ENCODE assay signal across 15 mouse cellular contexts in genomic region chrX:140539111-140539680, GRCm38 (mm10).
DNase-seq lines count a peak whose midpoint lies in the region; ATAC-seq and TF ChIP-seq lines count a peak whose summit lies in the region.
"Had no signal": no experiment of that assay in that cellular context is flagged by ENCODE, and none has a peak within 500 bp of the region (broad histone marks: within the 10 kb centered on the region; RNA-seq: fewer than 3 reads in every experiment).

No protein-coding gene starts in this region.

- ATAC-seq in heart, embryonic 14.5 days (ENCODE audit: insufficient number of reproducible peaks, insufficient read depth, low FRiP score, low read depth): no peak
- ATAC-seq in liver, postnatal 0 days: no peak
- no peak for ATAC-seq in erythroblast, adult 5-6 weeks (replicated peaks; ENCODE audit: low FRiP score, poor library complexity, severe bottlenecking)
- ATAC-seq: forebrain, embryonic 14.5 days had no signal

- no peak overlapping the region for H3K9ac ChIP-seq in heart, embryonic 14.5 days (ENCODE audit: low read length)
- no peak overlapping the region for H3K9ac ChIP-seq in liver, postnatal 0 days (replicated peaks)
- H3K9ac ChIP-seq in MEL (ENCODE audit: control insufficient read depth, low read depth, low read length, poor library complexity, severe bottlenecking): no peak overlapping the region
- H3K9ac ChIP-seq: hindbrain, embryonic 15.5 days; limb, embryonic 13.5 days; midbrain, embryonic 12.5 days had no signal

- H3K79me2 ChIP-seq in MEL (ENCODE audit: control insufficient read depth, insufficient read depth, low read length, poor library complexity) (peaks cover 2% of the 10 kb centered on the region; the same call in 1 of the 2 replicates), myocyte (ENCODE audit: control insufficient read depth, insufficient read depth) (peaks cover 15% of the 10 kb centered on the region)

- H3K27me3 ChIP-seq in heart, embryonic 14.5 days (ENCODE audit: control insufficient read depth, insufficient read depth, low read length): no peaks in the 10 kb centered on the region
- H3K27me3 ChIP-seq in liver, postnatal 0 days (ENCODE audit: insufficient read depth, low read length): no peaks in the 10 kb centered on the region
- H3K27me3 ChIP-seq in MEL (ENCODE audit: control insufficient read depth in 1 of 2, insufficient read depth in 2 of 2, low read length in 2 of 2) (no peaks in the 10 kb centered on the region), myocyte (ENCODE audit: control insufficient read depth, insufficient read depth, insufficient read length) (no peaks in the 10 kb centered on the region)

- TF ChIP-seq EP300 in liver, postnatal 0 days (IDR thresholded peaks at IDR 0.05; ENCODE audit: low read depth): no peak
- TF ChIP-seq EP300 in MEL (IDR thresholded peaks at IDR 0.05; ENCODE audit: low read depth in 1 of 2, low read length in 2 of 2): no peak

- H3K27ac ChIP-seq in heart, embryonic 14.5 days (replicated peaks in 1 of 2; ENCODE audit: control insufficient read depth in 1 of 2, insufficient read depth in 1 of 2, low read depth in 2 of 2, low read length in 2 of 2): peak overlapping the region; percentile 39 to 51; a peak in 3 of 4 replicates
- H3K27ac ChIP-seq in liver, postnatal 0 days (ENCODE audit: low read depth): peak overlapping the region; percentile 55
- no peak overlapping the region for H3K27ac ChIP-seq in MEL (ENCODE audit: control insufficient read depth, low read depth, low read length)
- H3K27ac ChIP-seq: hindbrain, embryonic 15.5 days; limb, embryonic 13.5 days; midbrain, embryonic 12.5 days had no signal

- peaks cover 13 to 19% of the 10 kb centered on the region in 2 experiments for H3K4me1 ChIP-seq in heart, embryonic 14.5 days (ENCODE audit: control insufficient read depth in 2 of 2, insufficient read depth in 2 of 2, low read length in 2 of 2)
- H3K4me1 ChIP-seq in liver, postnatal 0 days (ENCODE audit: insufficient read depth): peaks cover 17% of the 10 kb centered on the region
- peaks cover 6 to 22% of the 10 kb centered on the region in 2 experiments; a peak in 3 of 4 replicates for H3K4me1 ChIP-seq in MEL (ENCODE audit: control insufficient read depth in 1 of 2, insufficient read depth in 2 of 2, low read length in 2 of 2)
- H3K4me1 ChIP-seq: midbrain, embryonic 12.5 days had no signal

- no peak for DNase-seq in heart, adult 18-20 months
- DNase-seq in liver, postnatal 0 days: no peak
- DNase-seq in liver: no peak
- peak; percentile 38 for DNase-seq in MEL (ENCODE audit: low read depth, low spot score)
- DNase-seq: adrenal gland, postnatal 25 days; cerebellum, postnatal 14 days; lung, postnatal 10 days; spleen, adult 18-20 months had no signal

- H3ac ChIP-seq in myocyte (ENCODE audit: control insufficient read depth, insufficient read length): no peak overlapping the region

- peaks cover 16% of the 10 kb centered on the region; the same call in 1 of the 2 replicates for H3K36me3 ChIP-seq in heart, embryonic 14.5 days (ENCODE audit: control insufficient read depth, insufficient read depth, low read length)
- H3K36me3 ChIP-seq in liver, postnatal 0 days (replicated peaks; ENCODE audit: insufficient read depth, low read length): no peaks in the 10 kb centered on the region
- H3K36me3 ChIP-seq in MEL (ENCODE audit: control insufficient read depth in 1 of 2, insufficient read depth in 2 of 2, low read length in 2 of 2) (peaks cover 0 to 32% of the 10 kb centered on the region in 2 experiments; a peak in 2 of 4 replicates), myocyte (ENCODE audit: control insufficient read depth, insufficient read depth) (peaks cover 3% of the 10 kb centered on the region)
- H3K36me3 ChIP-seq: hindbrain, embryonic 15.5 days; midbrain, embryonic 12.5 days had no signal

- no peak overlapping the region for H3K4me3 ChIP-seq in heart, embryonic 14.5 days (ENCODE audit: control insufficient read depth in 1 of 2, insufficient read depth in 1 of 2, low read depth in 1 of 2, low read length in 2 of 2)
- no peak overlapping the region for H3K4me3 ChIP-seq in liver, postnatal 0 days (ENCODE audit: low read depth, low read length)
- H3K4me3 ChIP-seq in MEL (ENCODE audit: control insufficient read depth in 1 of 2, insufficient read depth in 1 of 2, low read depth in 2 of 2, low read length in 2 of 2) (no peak overlapping the region), myocyte (no peak overlapping the region)
- H3K4me3 ChIP-seq: hindbrain, embryonic 15.5 days; limb, embryonic 13.5 days; midbrain, embryonic 12.5 days had no signal

- no peak for TF ChIP-seq RAD21 in MEL (IDR thresholded peaks at IDR 0.05; ENCODE audit: low read depth, low read length)

- WGBS in heart, embryonic 14.5 days: 63% methylated on average over 3 of the region's 3 CpGs
- 60% methylated on average over 3 of the region's 3 CpGs for WGBS in liver, postnatal 0 days (ENCODE audit: insufficient replicate concordance)

- H3K9me3 ChIP-seq in heart, embryonic 14.5 days (ENCODE audit: control insufficient read depth, low read length): no peaks in the 10 kb centered on the region
- no peaks in the 10 kb centered on the region for H3K9me3 ChIP-seq in liver, postnatal 0 days (ENCODE audit: low read length)
- no peaks in the 10 kb centered on the region for H3K9me3 ChIP-seq in MEL (replicated peaks; ENCODE audit: insufficient read depth, low read length)
- H3K9me3 ChIP-seq: hindbrain, embryonic 15.5 days; limb, embryonic 13.5 days; midbrain, embryonic 12.5 days had no signal

- TF ChIP-seq CTCF in liver, postnatal 0 days (IDR thresholded peaks at IDR 0.05; ENCODE audit: low read depth): no peak
- TF ChIP-seq CTCF in MEL (IDR thresholded peaks at IDR 0.05 in 2 of 3, conservative IDR thresholded peaks at IDR 0.05 in 1 of 3; ENCODE audit: control insufficient read depth in 1 of 3, insufficient read depth in 1 of 3, low read depth in 2 of 3, low read length in 3 of 3, poor library complexity in 1 of 3, severe bottlenecking in 1 of 3): no peak

- no peak overlapping the region for H3K4me2 ChIP-seq in heart, embryonic 14.5 days (ENCODE audit: low read length)
- H3K4me2 ChIP-seq in liver, postnatal 0 days (ENCODE audit: low read depth, low read length): peak overlapping the region; percentile 13; the same call in 1 of the 2 replicates
- H3K4me2 ChIP-seq in myocyte (ENCODE audit: low read depth): peak overlapping the region; percentile 88
- H3K4me2 ChIP-seq: hindbrain, embryonic 15.5 days; limb, embryonic 13.5 days; midbrain, embryonic 12.5 days had no signal

- TF ChIP-seq POLR2A in MEL (IDR thresholded peaks at IDR 0.05; ENCODE audit: control insufficient read depth in 1 of 2, insufficient read depth in 1 of 2, low read depth in 1 of 2, low read length in 2 of 2, poor library complexity in 1 of 2): no peak
- TF ChIP-seq POLR2A in myocyte (IDR thresholded peaks at IDR 0.05; ENCODE audit: insufficient read length, low read depth): no peak

TF ChIP-seq in MEL, 35 proteins besides CTCF, POLR2A, EP300 and RAD21:
- TF ChIP-seq ETS1 (IDR thresholded peaks at IDR 0.05; ENCODE audit: low read depth, low read length): no peak
- no peak for TF ChIP-seq MAFK (IDR thresholded peaks at IDR 0.05; ENCODE audit: borderline replicate concordance, low read depth, low read length)
- TF ChIP-seq TAL1 (IDR thresholded peaks at IDR 0.05; ENCODE audit: low read length): no peak
- TF ChIP-seq UBTF (IDR thresholded peaks at IDR 0.05; ENCODE audit: borderline replicate concordance, insufficient read depth, low read depth, low read length): no peak
- TF ChIP-seq RCOR1 (IDR thresholded peaks at IDR 0.05; ENCODE audit: low read depth, low read length): no peak
- TF ChIP-seq GABPA (IDR thresholded peaks at IDR 0.05; ENCODE audit: low read depth, low read length): no peak
- no peak for TF ChIP-seq TCF12 (IDR thresholded peaks at IDR 0.05; ENCODE audit: low read depth, low read length)
- no peak for TF ChIP-seq ZMIZ1 (IDR thresholded peaks at IDR 0.05; ENCODE audit: low read depth, low read length)
- TF ChIP-seq MYB (IDR thresholded peaks at IDR 0.05; ENCODE audit: low read depth, low read length): no peak
- no peak for TF ChIP-seq NELFE (IDR thresholded peaks at IDR 0.05; ENCODE audit: low read depth, low read length)

TF ChIP-seq in myocyte, 11 proteins besides CTCF, POLR2A, EP300 and RAD21:
- TF ChIP-seq REST (IDR thresholded peaks at IDR 0.05; ENCODE audit: insufficient read depth, insufficient read length) (no peak), TCF12 (IDR thresholded peaks at IDR 0.05; ENCODE audit: insufficient read depth, poor library complexity, severe bottlenecking) (no peak), MAX (IDR thresholded peaks at IDR 0.05; ENCODE audit: low read depth) (no peak), USF1 (IDR thresholded peaks at IDR 0.05; ENCODE audit: low read depth) (no peak), SRF (IDR thresholded peaks at IDR 0.05; ENCODE audit: control insufficient read depth, insufficient read length, low read depth) (no peak), MYOG (IDR thresholded peaks at IDR 0.05; ENCODE audit: control insufficient read depth in 1 of 3, insufficient read depth in 1 of 3, insufficient read length in 2 of 3, low read depth in 2 of 3) (no peak), E2F4 (IDR thresholded peaks at IDR 0.05; ENCODE audit: insufficient read depth) (no peak), MYOD1 (IDR thresholded peaks at IDR 0.05; ENCODE audit: control insufficient read depth in 1 of 3, insufficient read length in 2 of 3, low read depth in 2 of 3) (no peak), TCF3 (IDR thresholded peaks at IDR 0.05; ENCODE audit: insufficient read length, low read depth) (no peak), POLR2AphosphoS2 (IDR thresholded peaks at IDR 0.05; ENCODE audit: insufficient read length, low read depth) (no peak), CEBPB (IDR thresholded peaks at IDR 0.05; ENCODE audit: insufficient read depth, poor library complexity, severe bottlenecking) (no peak)
TF ChIP-seq in myocyte: peak in this region for 0.
